Mouse (Mus musculus) liver, embryonic 14.5 days (tissue): ENCODE data around the gene Tmx1.

Experiments
- CTCF ChIP-seq: IDR thresholded peaks from 2 replicates; pipeline ENCODE4 v1.5.1; 2016; ENCODE audit warnings: antibody characterized with exemption, low read depth, control low read depth
- EP300 ChIP-seq: IDR thresholded peaks from 2 replicates; pipeline ENCODE4 v1.6.1; 2016; ENCODE audit warnings: antibody characterized with exemption, low read depth

GRCm38 (mm10) chr12:70429637-70430036 lies 23.3 kb upstream of the Tmx1 start:
- TF ChIP-seq CTCF (no peak), EP300 (peak; percentile 52)
